Mouse (Mus musculus) testis, adult 10 weeks (tissue): ENCODE data around the gene Rhox3g. TPM values are rescaled to one million over a fixed set of nuclear protein-coding genes. Genes with fewer than 3 reads are reported as not detected.

Experiments used
- polyA plus RNA-seq: library from polyadenylated mRNA; stranded (reverse); fragments of 350-450 nt; fragmentation: Illumina TruSeq; extraction: RNeasy Lipid Tissue Mini Kit (QIAGEN cat#74804); gene quantifications from one replicate; pipeline ENCODE4 v1.2.3, GENCODE M21; 2014; ENCODE audit warnings: low read depth, low replicate concordance

Rhox3g gene
- polyA plus RNA-seq = not detected

DNA sequence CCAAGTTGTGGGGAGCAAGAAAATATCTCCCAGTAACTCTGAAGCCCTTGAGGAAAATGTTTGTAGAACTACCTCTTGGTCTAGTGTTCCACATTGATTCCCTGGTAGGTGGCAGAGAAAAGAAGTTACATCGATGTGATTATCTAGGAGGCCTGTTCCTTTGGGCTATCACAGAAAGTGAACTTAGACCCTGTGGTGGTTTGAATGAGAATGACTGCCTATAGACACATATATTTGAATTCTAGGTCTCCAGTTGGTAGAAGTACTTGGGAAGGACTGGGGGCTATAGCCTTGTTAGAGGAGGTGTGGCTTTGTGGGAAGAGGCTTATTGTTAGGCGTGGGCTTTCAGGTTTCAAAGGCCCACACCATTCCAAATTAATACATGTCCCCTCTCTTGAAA, at the start of gene Rhox3g:
Gene Rhox3g, minus strand, starts transcription at position 101 of the 400 bp plus-strand sequence.

DNA sequence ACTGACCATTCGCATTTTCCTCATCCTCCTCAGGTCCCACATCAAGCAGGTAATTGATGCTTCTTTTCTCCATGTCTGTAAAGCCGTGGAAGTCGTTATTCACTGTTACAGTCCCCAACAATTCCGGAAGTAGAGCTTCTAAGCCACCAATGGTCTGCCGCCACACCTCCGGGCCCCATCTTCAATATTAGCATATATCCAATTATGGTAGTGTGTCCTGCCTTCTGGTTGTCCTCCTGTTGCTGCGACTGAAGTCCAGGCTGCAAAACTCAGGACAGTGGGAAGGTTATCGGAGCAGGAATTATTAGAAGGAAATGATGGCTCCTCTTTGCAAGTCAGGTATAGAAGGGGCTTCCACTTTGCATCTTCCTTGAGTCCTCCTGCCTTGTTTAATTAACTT, 44.8 kb upstream of the Rhox3g start, which contains the start of gene Rhox2h:
Gene Rhox2h, minus strand, starts transcription at position 101 of the 400 bp plus-strand sequence.

DNA sequence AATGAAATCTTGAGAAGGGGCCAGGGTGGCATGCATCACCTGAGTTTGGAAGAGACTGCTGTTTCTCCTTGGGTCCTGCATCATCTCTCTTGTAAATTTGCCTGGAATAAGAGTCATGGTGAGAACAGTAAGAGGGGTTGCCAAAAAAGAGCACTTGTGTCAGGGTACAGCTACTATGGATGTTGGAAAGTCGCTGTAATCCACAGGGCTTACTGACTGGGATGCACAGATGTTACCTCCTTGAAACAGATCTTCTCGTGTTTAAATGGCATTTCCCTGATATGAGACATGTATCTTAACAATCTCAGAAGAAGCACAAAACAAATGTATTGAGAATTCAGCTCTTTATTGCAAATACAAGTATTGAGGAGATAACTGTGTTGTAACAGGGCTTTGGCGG, 40.3 kb upstream of the Rhox3g start, which contains the start of gene Rhox3h:
Gene Rhox3h, minus strand, starts transcription at position 101 of the 400 bp plus-strand sequence.

DNA sequence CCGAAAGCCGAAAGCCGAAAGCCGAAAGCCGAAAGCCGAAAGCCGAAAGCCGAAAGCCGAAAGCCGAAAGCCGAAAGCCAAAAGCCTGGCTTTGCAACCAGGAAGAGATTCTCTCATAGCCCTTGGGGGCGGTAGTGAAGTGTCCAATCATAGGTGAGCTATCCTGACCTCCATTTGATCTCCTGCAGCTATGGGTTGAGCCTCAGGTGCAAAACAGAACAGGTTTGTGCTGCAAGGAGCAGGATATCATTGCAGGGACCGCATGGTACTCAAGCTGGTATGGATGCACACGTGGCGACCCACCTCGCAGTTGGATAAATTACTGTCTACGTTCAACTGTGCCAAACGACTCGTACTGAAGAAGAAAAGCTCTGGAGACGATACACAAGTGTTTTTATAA, 22.8 kb upstream of the Rhox3g start, which contains the start of gene Rhox4g:
Gene Rhox4g, minus strand, starts transcription at position 101 of the 400 bp plus-strand sequence.

DNA sequence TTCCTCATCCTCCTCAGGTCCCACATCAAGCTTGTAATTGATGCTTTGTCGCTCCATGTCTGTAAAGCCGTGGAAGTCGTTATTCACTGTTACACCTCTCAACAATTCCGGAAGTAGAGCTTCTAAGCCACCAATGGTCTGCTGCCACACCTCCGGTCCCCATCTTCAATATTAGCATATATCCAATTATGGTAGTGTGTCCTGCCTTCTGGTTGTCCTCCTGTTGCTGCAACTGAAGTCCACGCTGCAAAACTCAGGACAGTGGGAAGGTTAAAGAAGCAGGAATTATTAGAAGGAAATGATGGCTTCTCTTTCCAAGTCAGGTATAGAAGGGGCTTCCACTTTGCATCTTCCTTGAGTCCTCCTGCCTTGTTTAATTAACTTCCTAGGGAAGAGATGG, 15.0 kb upstream of the Rhox3g start, which contains the start of gene Rhox2g:
Gene Rhox2g, minus strand, starts transcription at position 101 of the 400 bp plus-strand sequence.

DNA sequence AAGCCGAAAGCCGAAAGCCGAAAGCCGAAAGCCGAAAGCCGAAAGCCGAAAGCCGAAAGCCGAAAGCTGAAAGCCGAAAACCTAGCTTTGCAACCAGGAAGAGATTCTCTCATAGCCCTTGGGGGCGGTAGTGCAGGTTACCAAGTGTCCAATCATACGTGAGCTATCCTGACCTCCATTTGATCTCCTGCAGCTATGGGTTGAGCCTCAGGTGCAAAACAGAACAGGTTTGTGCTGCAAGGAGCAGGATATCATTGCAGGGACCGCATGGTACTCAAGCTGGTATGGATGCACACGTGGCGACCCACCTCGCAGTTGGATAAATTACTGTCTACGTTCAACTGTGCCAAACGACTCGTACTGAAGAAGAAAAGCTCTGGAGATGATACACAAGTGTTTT, 20.8 kb downstream of the Rhox3g start, which contains the start of gene Rhox4f:
Gene Rhox4f, minus strand, starts transcription at position 101 of the 400 bp plus-strand sequence.

DNA sequence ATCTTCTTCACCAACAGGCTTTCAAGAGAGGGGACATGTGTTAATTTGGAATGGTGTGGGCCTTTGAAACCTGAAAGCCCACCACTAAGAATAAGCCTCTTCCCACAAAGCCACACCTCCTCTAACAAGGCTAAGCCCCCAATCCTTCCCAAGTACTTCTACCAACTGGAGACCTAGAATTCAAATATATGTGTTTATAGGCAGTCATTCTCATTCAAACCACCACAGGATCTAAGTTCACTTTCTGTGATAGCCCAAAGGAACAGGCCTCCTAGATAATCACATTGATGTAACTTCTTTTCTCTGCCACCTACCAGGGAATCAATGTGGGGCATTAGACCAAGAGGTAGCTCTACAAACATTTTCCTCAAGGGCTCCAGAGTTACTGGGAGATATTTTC, 47.7 kb downstream of the Rhox3g start, which contains the start of gene Rhox3f:
Gene Rhox3f, plus strand, starts transcription at position 301 of the 400 bp plus-strand sequence.

Other genes with a start within 250 kb of the Rhox3g start
- 2.3 TPM for gene Rhox3a2, start 248.6 kb downstream of the Rhox3g start, polyA plus RNA-seq
- not detected for gene Rhox4a2, start 237.8 kb downstream of the Rhox3g start, polyA plus RNA-seq
- gene Rhox2b, start 216.5 kb downstream of the Rhox3g start, polyA plus RNA-seq = not detected
- not detected for gene Rhox4b, start 196.1 kb downstream of the Rhox3g start, polyA plus RNA-seq
- not detected for gene Rhox2c, start 174.9 kb downstream of the Rhox3g start, polyA plus RNA-seq
- gene Rhox3c, start 170.0 kb downstream of the Rhox3g start, polyA plus RNA-seq = 0.91 TPM
- not detected for gene Rhox4c, start 148.3 kb downstream of the Rhox3g start, polyA plus RNA-seq
- not detected for gene Rhox2d, start 135.2 kb downstream of the Rhox3g start, polyA plus RNA-seq
- not detected for gene Rhox4d, start 114.3 kb downstream of the Rhox3g start, polyA plus RNA-seq
- 0.59 TPM for gene Rhox2e, start 98.2 kb downstream of the Rhox3g start, polyA plus RNA-seq
- 0.24 TPM for gene Rhox3e, start 86.6 kb downstream of the Rhox3g start, polyA plus RNA-seq
- 0.31 TPM for gene Rhox4e, start 71.2 kb downstream of the Rhox3g start, polyA plus RNA-seq
- not detected for gene Rhox2f, start 57.2 kb downstream of the Rhox3g start, polyA plus RNA-seq
- 1.3 TPM for gene Rhox3f, start 47.6 kb downstream of the Rhox3g start, polyA plus RNA-seq
- not detected for gene Rhox4f, start 20.9 kb downstream of the Rhox3g start, polyA plus RNA-seq
- gene Rhox2g, start 14.9 kb upstream of the Rhox3g start, polyA plus RNA-seq = not detected
- not detected for gene Rhox4g, start 22.7 kb upstream of the Rhox3g start, polyA plus RNA-seq
- gene Rhox3h, start 40.2 kb upstream of the Rhox3g start, polyA plus RNA-seq = 0.70 TPM
- not detected for gene Rhox2h, start 44.7 kb upstream of the Rhox3g start, polyA plus RNA-seq
- 9.8 TPM for gene Rhox5, start 176.2 kb upstream of the Rhox3g start, polyA plus RNA-seq
- gene Rhox6, start 198.3 kb upstream of the Rhox3g start, polyA plus RNA-seq = not detected
- not detected for gene Rhox7a, start 203.1 kb upstream of the Rhox3g start, polyA plus RNA-seq